Mouse (Mus musculus) thymus, adult 2 months (tissue): ENCODE data around the gene Adra1d. TPM values are rescaled to one million over a fixed set of nuclear protein-coding genes. Genes with fewer than 3 reads are reported as not detected.

Experiments
- DNase-seq: peaks from one replicate; pipeline ENCODE4 v3.0.0; 2021
- H3K27ac ChIP-seq: fragments of 200-500 bp; 2 replicates; pipeline ENCODE4 v1.5.1; 2012; ENCODE audit warnings: low read length, control low read depth; ENCODE audit not compliant: control insufficient read depth, insufficient read depth
- H3K27me3 ChIP-seq: fragments of 200-500 bp; 2 replicates; pipeline ENCODE4 v1.6.1; 2012; ENCODE audit warnings: mild to moderate bottlenecking, low read length, moderate library complexity, mixed read lengths; ENCODE audit not compliant: control insufficient read depth, insufficient read depth
- H3K36me3 ChIP-seq: fragments of 200-500 bp; 2 replicates; pipeline ENCODE4 v1.6.1; 2012; ENCODE audit warnings: mild to moderate bottlenecking, low read length, moderate library complexity; ENCODE audit not compliant: control insufficient read depth, insufficient read depth
- H3K4me1 ChIP-seq: fragments of 200-500 bp; replicated peaks from 2 replicates; pipeline ENCODE4 v1.6.1; 2012; ENCODE audit warnings: low read length; ENCODE audit not compliant: control insufficient read depth, insufficient read depth
- H3K4me3 ChIP-seq: fragments of 200-500 bp; 2 replicates; pipeline ENCODE4 v1.5.1; 2012; ENCODE audit warnings: mild to moderate bottlenecking, low read length, control low read depth, moderate library complexity; ENCODE audit not compliant: control insufficient read depth, insufficient read depth
- CTCF ChIP-seq: fragments of 200-500 bp; IDR thresholded peaks from 2 replicates; pipeline ENCODE4 v1.5.1; 2012; ENCODE audit warnings: mild to moderate bottlenecking, control low read depth, low read length, moderate library complexity, borderline replicate concordance; ENCODE audit not compliant: control insufficient read depth, poor library complexity, insufficient read depth; ENCODE audit errors: extremely low read depth
- POLR2A ChIP-seq: fragments of 200-500 bp; IDR thresholded peaks from 2 replicates; pipeline ENCODE4 v1.6.1; 2012; ENCODE audit warnings: mild to moderate bottlenecking, low read length, control low read depth, moderate library complexity; ENCODE audit not compliant: control insufficient read depth, poor library complexity, insufficient read depth; ENCODE audit errors: extremely low read depth
- WGBS: fragments of 180-500 bp; shearing (Covaris S2); methylation state at CpG from one replicate; pipeline ENCODE4 v1.1.7; 2018; 5-methylcytosine and 5-hydroxymethylcytosine counted together
- polyA plus RNA-seq: library from polyadenylated mRNA; depleted of rRNA; stranded (reverse); fragments of >200 nt; gene quantifications from 2 replicates; pipeline ENCODE4 v1.2.3, GENCODE M21; 2012

The Adra1d gene
- polyA plus RNA-seq, 1 experiment, result 1.3 TPM

DNA sequence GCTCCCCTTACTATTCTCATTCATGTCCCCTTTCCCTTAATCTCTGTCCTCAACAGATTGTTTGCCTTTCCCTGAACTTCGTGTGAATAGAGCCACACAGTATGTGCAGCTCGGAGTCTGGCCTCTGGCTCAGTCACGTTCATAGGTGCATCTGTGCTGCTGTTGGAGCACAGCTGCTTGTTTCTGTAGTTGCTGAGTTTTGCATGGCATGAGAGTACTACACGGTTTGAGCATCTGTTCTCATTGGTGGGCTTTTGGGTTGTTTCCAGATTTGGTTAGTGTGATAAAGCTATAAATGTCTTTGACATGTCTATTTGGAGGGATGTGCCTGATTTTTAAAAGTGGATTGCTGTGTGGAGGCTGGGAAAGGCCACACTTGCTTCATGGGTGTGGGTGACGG is 51.6 kb downstream of the Adra1d start:
- Histone ChIP-seq H3K36me3 (no peaks in the 10 kb centered on the region), H3K4me1 (peaks cover 17% of the 10 kb centered on the region), H3K27ac (no peak overlapping the region), H3K4me3 (no peak overlapping the region), H3K27me3 (no peaks in the 10 kb centered on the region)
- DNase-seq, result no peak
- 75% methylated on average over 5 of the region's 5 CpGs for WGBS
- no peak for TF ChIP-seq POLR2A
- TF ChIP-seq CTCF, result no peak

DNA sequence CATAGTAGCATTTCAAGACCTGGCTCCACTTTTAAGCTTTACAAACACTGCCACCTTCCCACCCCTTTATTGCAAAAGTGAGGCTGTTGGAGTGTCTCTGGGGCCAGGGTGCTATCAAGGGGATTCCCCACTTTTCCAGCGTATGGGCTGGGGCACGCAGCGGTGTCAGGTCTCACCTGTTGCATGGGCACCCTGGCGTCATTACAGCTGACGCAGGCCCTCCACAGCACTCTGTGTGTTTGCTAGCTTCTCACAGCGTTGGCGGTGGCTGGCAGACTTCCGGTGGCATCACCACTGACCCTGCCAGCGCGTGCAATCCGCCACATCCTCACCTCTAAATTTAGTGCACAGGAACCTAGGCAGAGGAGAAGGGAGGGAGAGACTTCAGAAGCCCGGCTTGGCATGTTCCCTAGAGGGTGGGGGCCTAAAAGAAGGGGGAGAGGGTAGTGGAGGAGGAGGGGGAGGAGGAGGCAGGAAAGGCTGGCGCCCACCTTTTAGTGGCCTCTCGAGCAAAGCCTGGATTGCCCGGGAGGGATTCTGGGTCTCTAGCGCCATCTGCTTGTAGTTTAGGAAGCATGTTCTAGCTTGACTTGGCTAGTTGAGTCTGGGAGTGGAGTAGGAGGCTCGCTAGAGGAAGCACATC is 52.3 kb downstream of the Adra1d start:
- Histone ChIP-seq H3K27me3 (no peaks in the 10 kb centered on the region), H3K36me3 (no peaks in the 10 kb centered on the region), H3K4me1 (peaks cover 17% of the 10 kb centered on the region), H3K27ac (no peak overlapping the region), H3K4me3 (peak overlapping the region; percentile 29)
- peak; percentile 67 for DNase-seq
- TF ChIP-seq POLR2A (no peak), CTCF (0 out of 2 replicates have a peak, but pooled peaks have one; percentile 58)
- 2% methylated on average over 17 of the region's 17 CpGs for WGBS

DNA sequence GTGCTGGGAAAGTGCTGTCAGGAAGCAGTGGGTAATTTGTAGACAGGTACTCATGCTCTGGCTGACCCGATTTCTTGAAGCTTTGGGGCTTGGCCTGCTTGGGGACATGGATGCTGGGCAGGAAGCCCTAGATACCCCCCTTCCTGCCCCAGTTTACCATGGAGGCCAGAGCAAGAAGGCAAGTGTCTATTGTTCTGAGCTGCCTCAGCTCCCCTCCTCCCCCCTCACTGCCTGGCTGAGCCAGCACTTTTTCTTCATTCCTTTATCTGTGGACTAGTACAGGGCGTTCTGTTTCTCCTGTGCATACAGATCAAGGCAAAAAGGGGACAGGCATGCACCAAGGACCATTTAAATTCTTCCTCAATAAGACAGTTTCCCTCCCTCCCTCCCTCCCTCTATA is 53.6 kb downstream of the Adra1d start:
- Histone ChIP-seq H3K4me3 (no peak overlapping the region), H3K27ac (no peak overlapping the region), H3K27me3 (no peaks in the 10 kb centered on the region), H3K36me3 (no peaks in the 10 kb centered on the region), H3K4me1 (peaks cover 17% of the 10 kb centered on the region)
- TF ChIP-seq POLR2A (no peak), CTCF (no peak)
- DNase-seq, result no peak
- 57% methylated on average over 2 of the region's 2 CpGs for whole genome bisulfite sequencing

DNA sequence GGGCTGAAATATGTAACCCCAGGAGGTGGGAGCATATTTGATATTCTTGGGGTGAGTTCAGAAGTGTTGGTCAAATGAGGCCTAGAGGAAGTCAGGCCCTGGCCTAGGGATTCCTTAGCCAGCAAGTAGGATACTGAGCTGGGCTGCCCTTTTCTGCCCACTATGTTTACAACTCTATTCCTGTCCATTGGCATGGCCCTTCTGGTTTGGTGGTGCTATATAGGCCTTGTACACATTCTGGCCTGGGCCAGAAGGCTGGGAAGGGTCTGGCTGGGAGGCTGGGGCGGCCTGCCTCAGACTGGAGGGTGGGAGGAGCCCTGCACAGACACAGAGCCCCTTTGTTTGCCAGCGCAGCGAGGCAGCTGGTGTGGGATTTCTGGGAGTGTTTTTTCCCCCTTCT is 55.7 kb downstream of the Adra1d start:
- Histone ChIP-seq H3K27ac (no peak overlapping the region), H3K4me1 (peaks cover 21% of the 10 kb centered on the region), H3K36me3 (no peaks in the 10 kb centered on the region), H3K27me3 (no peaks in the 10 kb centered on the region), H3K4me3 (no peak overlapping the region)
- TF ChIP-seq POLR2A (no peak), CTCF (no peak)
- WGBS, result 88% methylated on average over 3 of the region's 3 CpGs
- DNase-seq, result no peak

DNA sequence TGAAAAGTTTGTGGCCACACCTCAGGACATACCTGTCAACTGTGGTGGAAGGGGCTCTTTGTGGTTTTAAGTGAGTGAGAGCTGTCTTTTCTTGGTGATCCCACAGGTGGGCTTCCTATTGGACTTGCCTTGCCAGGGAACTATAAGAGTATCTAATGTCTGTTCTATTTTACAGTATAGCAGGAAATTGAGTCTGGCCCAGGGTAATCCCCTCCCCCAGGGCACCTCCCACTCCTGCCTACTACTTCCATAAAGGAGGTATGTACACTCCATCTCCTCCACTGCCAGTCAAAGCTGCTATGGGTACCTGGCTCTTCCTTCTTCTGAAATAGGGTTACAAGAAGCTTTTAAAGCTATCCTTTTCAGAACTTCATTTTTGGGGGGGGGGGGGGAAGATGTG is 56.7 kb downstream of the Adra1d start:
- no peak for DNase-seq
- Histone ChIP-seq H3K4me1 (peaks cover 29% of the 10 kb centered on the region), H3K27me3 (no peaks in the 10 kb centered on the region), H3K36me3 (no peaks in the 10 kb centered on the region), H3K4me3 (no peak overlapping the region), H3K27ac (no peak overlapping the region)
- TF ChIP-seq CTCF (no peak), POLR2A (no peak)

- no peak overlapping the region for H3K4me3 ChIP-seq
- 90% methylated on average over 5 of the region's 5 CpGs for WGBS
- DNase-seq, result no peak
- no peak overlapping the region for H3K27ac ChIP-seq
- no peaks in the 10 kb centered on the region for H3K27me3 ChIP-seq
- H3K36me3 ChIP-seq, result no peaks in the 10 kb centered on the region
- no peak for TF ChIP-seq POLR2A
- TF ChIP-seq CTCF, result no peak
- peaks cover 16% of the 10 kb centered on the region; the same call in 1 of the 2 replicates for H3K4me1 ChIP-seq
These were observed 59.5 kb downstream of the Adra1d start for GRCm38 (mm10) chr2:131502561-131502960.

GRCm38 (mm10) chr2:131501886-131502285 is 60.2 kb downstream of the Adra1d start:
- Histone ChIP-seq H3K27ac (no peak overlapping the region), H3K4me3 (no peak overlapping the region), H3K36me3 (no peaks in the 10 kb centered on the region), H3K4me1 (peaks cover 22% of the 10 kb centered on the region), H3K27me3 (no peaks in the 10 kb centered on the region)
- TF ChIP-seq POLR2A, result no peak
- TF ChIP-seq CTCF, result no peak
- no peak for DNase-seq
- WGBS, result 57% methylated on average over 5 of the region's 5 CpGs
